Mouse (Mus musculus): ENCODE data around the gene Rasa4.

Gene Rasa4

Small RNAs within 50 kb of the gene (microRNA-seq; reads per million reads assigned to microRNA genes)
- gene Mir7035, result 1.8 to 3.0 reads per million in 2 experiments
